Mouse (Mus musculus) spleen, adult 2 months (tissue): ENCODE results near the gene Aacs. TPM values are rescaled to one million over a fixed set of nuclear protein-coding genes. Genes with fewer than 3 reads are reported as not detected.

Experiments
- DNase-seq, 2 experiments: peaks; one replicate each; pipeline versions ENCODE4 v3.0.0 to v3.0.0-alpha.2; 2012 to 2021; ENCODE audit warnings: low spot score in 2 of 2, low read depth in 1 of 2
- H3K27ac ChIP-seq: fragments of 200-500 bp; 2 replicates; pipeline ENCODE4 v1.5.1; 2012; ENCODE audit warnings: low read length, inconsistent platforms; ENCODE audit not compliant: insufficient read depth
- H3K27me3 ChIP-seq: fragments of 200-500 bp; 2 replicates; pipeline ENCODE4 v1.6.1; 2012; ENCODE audit warnings: mild to moderate bottlenecking, moderate library complexity, low read length, inconsistent platforms; ENCODE audit not compliant: control insufficient read depth, insufficient read depth
- H3K36me3 ChIP-seq: fragments of 200-500 bp; 2 replicates; pipeline ENCODE4 v1.6.1; 2012; ENCODE audit warnings: mild to moderate bottlenecking, low read length, inconsistent platforms; ENCODE audit not compliant: control insufficient read depth, insufficient read depth
- H3K4me1 ChIP-seq: fragments of 200-500 bp; 2 replicates; pipeline ENCODE4 v1.6.1; 2011; ENCODE audit warnings: inconsistent platforms; ENCODE audit not compliant: control insufficient read depth, insufficient read depth, insufficient read length
- H3K4me3 ChIP-seq: fragments of 200-500 bp; 2 replicates; pipeline ENCODE4 v1.5.1; 2011; ENCODE audit warnings: mild to moderate bottlenecking, inconsistent platforms; ENCODE audit not compliant: insufficient read depth, insufficient read length; ENCODE audit errors: extremely low read depth
- CTCF ChIP-seq: fragments of 200-500 bp; IDR thresholded peaks from 2 replicates; pipeline ENCODE4 v1.5.1; 2011; ENCODE audit warnings: mild to moderate bottlenecking, inconsistent platforms; ENCODE audit not compliant: insufficient read depth, insufficient read length, insufficient replicate concordance; ENCODE audit errors: extremely low read depth
- POLR2A ChIP-seq: fragments of 200-500 bp; IDR thresholded peaks from 2 replicates; pipeline ENCODE4 v1.6.1; 2011; ENCODE audit warnings: low read depth, low read length, inconsistent platforms
- WGBS: fragments of 180-500 bp; shearing (Covaris S2); methylation state at CpG from one replicate; pipeline ENCODE4 v1.1.7; 2018; 5-methylcytosine and 5-hydroxymethylcytosine counted together
- polyA plus RNA-seq: library from polyadenylated mRNA; depleted of rRNA; stranded (reverse); fragments of >200 nt; gene quantifications from 2 replicates; pipeline ENCODE4 v1.2.3, GENCODE M21; 2012

Aacs gene
- polyA plus RNA-seq, 1 experiment = 23.4 TPM

DNA sequence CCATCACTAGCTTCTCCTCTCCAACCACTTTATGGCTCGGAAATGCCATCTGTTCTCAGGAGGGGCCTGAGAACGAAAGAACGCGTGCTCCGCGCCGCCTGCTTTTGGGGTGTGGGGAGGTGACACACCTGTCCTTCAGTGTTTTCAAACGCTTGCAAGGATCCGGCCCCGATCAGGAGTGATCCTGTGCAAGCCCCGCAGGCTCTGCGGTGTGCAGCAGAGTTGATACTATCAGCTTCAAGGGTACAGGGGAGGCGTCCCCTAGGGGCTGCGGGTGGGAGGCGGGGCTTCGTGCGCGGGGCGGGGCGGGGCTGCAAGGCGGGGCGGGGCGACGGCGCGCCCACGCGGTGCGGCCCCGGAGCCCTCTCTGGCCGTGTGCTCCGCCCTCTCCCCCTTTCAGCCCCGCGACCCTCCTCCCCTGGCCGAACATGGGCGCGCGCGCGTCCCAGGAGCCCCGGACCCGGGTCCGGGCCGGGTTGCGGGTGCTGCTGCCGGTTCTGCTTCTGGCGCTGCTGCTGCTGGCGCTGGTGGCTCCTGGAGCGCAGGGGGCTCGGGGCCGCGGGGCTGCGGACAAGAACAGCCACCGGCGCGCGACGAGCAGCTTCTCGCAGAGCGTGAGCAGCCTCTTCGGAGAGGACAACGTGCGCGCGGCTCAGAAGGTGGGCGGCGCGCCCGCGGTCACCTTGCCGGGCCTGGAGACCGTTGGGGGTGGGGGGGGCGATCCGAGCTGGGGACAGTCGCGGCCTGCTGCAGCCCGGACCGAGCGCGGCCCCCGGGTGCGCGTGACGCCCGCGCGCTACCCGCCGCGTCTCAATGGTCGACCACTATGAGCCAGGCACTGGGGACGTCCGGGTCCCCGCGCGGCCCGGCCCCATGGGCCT, 34.1 kb upstream of the Aacs start, which contains the start of gene Bri3bp:
Bri3bp (plus strand) TSS at position 335 of the 881 bp plus-strand sequence.
- peaks cover 18% of the 10 kb centered on the region for H3K4me1 ChIP-seq
- DNase-seq = peak in 1 of 2 experiments; percentile 54

DNA sequence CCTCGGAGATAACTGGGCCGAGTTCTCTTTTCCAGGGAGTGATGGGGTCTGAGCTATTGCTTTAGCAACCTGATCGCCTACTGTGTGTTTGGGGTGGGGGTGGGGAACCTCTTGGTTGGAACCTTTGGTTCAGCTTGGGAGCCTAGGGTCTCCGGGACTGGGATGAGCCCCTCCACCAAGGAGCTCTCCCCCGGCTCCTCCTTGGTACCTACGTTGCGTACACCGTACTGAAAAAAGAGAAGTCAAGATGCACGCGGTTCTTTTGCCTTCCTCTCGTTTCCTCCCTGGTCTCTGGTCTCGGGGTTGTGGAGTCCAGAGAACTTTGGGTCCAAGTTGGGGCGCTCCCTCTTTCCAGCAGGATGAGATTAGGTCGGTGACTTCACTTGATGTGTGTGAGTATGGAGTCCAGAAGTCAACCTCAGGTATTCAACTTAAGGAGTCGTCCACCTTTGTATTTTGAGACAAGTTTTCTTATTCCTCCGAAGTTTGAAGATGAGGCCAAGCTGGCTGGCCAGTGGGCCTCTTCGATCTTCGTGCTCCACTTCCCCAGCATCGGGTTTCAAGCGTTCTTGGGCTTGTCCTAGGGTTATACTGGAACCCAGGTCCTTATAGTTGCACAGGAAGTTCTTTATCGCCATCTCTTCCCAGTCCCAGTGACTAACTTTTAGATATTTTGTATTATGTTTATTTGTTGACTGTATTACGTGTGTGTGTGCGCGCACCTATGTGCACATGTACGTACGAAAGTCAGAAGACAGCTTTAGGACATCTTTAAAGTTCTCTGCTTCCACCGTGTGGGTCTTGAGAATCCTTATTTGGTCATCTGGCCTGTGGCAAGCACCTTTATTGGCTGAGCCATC, 33.2 kb upstream of the Aacs start:
- Histone ChIP-seq H3K27me3 (no peaks in the 10 kb centered on the region), H3K4me1 (peaks cover 18% of the 10 kb centered on the region), H3K27ac (peak overlapping the region; percentile 73), H3K4me3 (peak overlapping the region; percentile 91), H3K36me3 (no peaks in the 10 kb centered on the region)
- no peak for TF ChIP-seq POLR2A
- peak in 1 of 2 experiments; percentile 34 for DNase-seq
- WGBS = 21% methylated on average over 27 of the region's 27 CpGs

More for the DNA sequence above, 34.1 kb upstream of the Aacs start, which contains the start of gene Bri3bp:
- TF ChIP-seq CTCF (no peak), POLR2A (no peak; the same call in 1 of the 2 replicates)
- 1% methylated on average over 74 of the region's 97 CpGs for WGBS
- Histone ChIP-seq H3K27me3 (no peaks in the 10 kb centered on the region), H3K4me3 (peak within 1 kb of the TSS; percentile 91), H3K36me3 (no peaks in the 10 kb centered on the region), H3K27ac (peak within 1 kb of the TSS; percentile 73)

GRCm38 (mm10) chr5:125443335-125443734, 32.3 kb upstream of the Aacs start:
- no peak overlapping the region for H3K27ac ChIP-seq
- H3K4me1 ChIP-seq = peaks cover 18% of the 10 kb centered on the region
- H3K4me3 ChIP-seq = no peak overlapping the region
- TF ChIP-seq CTCF = no peak
- TF ChIP-seq POLR2A = no peak
- WGBS = 80% methylated on average over 5 of the region's 5 CpGs
- H3K27me3 ChIP-seq = no peaks in the 10 kb centered on the region
- DNase-seq = no peak
- no peaks in the 10 kb centered on the region for H3K36me3 ChIP-seq

- Histone ChIP-seq H3K27ac (no peak overlapping the region), H3K4me3 (no peak overlapping the region), H3K27me3 (no peaks in the 10 kb centered on the region), H3K4me1 (peaks cover 18% of the 10 kb centered on the region), H3K36me3 (no peaks in the 10 kb centered on the region)
- DNase-seq = no peak
- WGBS = 53% methylated on average over 3 of the region's 3 CpGs
- TF ChIP-seq CTCF (no peak), POLR2A (no peak)
Observed at GRCm38 (mm10) chr5:125443915-125444314, 31.7 kb upstream of the Aacs start.

DNA sequence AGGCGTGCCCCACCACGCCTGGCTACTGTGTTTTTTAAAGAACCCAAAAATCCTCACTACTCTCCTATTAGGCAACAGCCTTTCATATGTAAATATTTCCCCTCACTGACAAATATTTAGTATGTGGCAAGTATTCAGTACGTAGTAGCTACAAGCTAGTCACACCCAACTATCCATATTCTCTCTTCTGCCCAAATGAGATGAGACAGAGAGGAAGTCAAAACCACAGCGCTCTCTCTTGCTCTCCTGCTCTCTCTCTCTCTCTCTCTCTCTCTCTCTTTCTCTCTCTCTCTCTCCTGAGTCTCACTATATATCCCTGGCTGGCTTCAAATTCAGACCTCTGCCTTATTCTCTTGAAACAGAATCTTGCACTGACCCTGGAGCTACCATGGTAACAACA, 31.1 kb upstream of the Aacs start:
- Histone ChIP-seq H3K4me3 (no peak overlapping the region), H3K27me3 (no peaks in the 10 kb centered on the region), H3K4me1 (peaks cover 18% of the 10 kb centered on the region), H3K36me3 (no peaks in the 10 kb centered on the region), H3K27ac (no peak overlapping the region)
- WGBS = 37% methylated on average over 4 of the region's 4 CpGs
- no peak for DNase-seq
- TF ChIP-seq POLR2A (no peak), CTCF (no peak)

GRCm38 (mm10) chr5:125446344-125446743, 29.3 kb upstream of the Aacs start:
- H3K27me3 ChIP-seq = no peaks in the 10 kb centered on the region
- DNase-seq = no peak
- 83% methylated on average over 7 of the region's 7 CpGs for WGBS
- TF ChIP-seq CTCF (no peak), POLR2A (no peak)
- no peak overlapping the region for H3K27ac ChIP-seq
- H3K4me1 ChIP-seq = peaks cover 13% of the 10 kb centered on the region
- no peak overlapping the region for H3K4me3 ChIP-seq
- H3K36me3 ChIP-seq = no peaks in the 10 kb centered on the region

DNA sequence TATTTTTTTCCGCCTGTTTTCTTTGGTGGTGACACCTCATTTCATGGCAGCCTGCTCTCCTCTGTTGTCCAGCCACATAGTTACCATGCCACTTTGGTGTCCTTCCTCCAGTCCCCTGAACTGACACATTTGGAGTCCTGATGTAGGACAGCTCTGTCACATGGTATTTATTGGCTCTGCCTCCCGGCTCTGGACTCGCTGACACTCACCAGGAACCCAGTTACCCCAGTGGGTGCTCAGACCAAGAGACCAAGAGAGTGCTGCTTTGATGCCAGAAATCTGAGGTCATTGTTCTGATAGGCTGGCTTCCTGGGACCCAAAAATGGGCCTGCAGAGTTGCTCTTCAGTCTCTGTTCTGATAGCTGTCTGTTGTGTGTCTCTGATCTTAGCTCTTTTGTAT, 27.6 kb upstream of the Aacs start:
- no peak for DNase-seq
- H3K27ac ChIP-seq = no peak overlapping the region
- TF ChIP-seq CTCF (no peak), POLR2A (no peak)
- H3K4me1 ChIP-seq = peaks cover 4% of the 10 kb centered on the region; the same call in 1 of the 2 replicates
- no peaks in the 10 kb centered on the region for H3K27me3 ChIP-seq
- 0 out of 2 replicates have a peak, but pooled peaks cover 3% of the 10 kb centered on the region for H3K36me3 ChIP-seq
- WGBS = 90% methylated on average over 3 of the region's 3 CpGs
- no peak overlapping the region for H3K4me3 ChIP-seq
